Comparison of ENCODE assay signal across 11 mouse cellular contexts in genomic region chr10:96214946-96215345, GRCm38 (mm10).
DNase-seq lines count a peak whose midpoint lies in the region; ATAC-seq lines count a peak whose summit lies in the region.
"Had no signal": no experiment of that assay in that cellular context is flagged by ENCODE, and none has a peak within 500 bp of the region (broad histone marks: within the 10 kb centered on the region; RNA-seq: fewer than 3 reads in every experiment).

No protein-coding gene starts in this region.

- peak; percentile 88 for DNase-seq in heart, adult 11 months
- peak; percentile 90 to 94 for DNase-seq in cerebellum, postnatal 10 days
- peak; percentile 43 for DNase-seq in splenic B cell, adult 2 months (ENCODE audit: low read depth, low spot score)
- DNase-seq in right cerebral cortex, postnatal 36 days (ENCODE audit: low spot score in 2 of 2) = no peak
- no peak for DNase-seq in right cerebral cortex, postnatal 25 days
- DNase-seq in urinary bladder, postnatal 25 days (ENCODE audit: low spot score) = no peak
- DNase-seq: adrenal gland, postnatal 14 days; gastrocnemius, adult 2 months; lung, postnatal 36 days had no signal

- H3K27me3 ChIP-seq in heart, embryonic 11.5 days (ENCODE audit: control insufficient read depth, insufficient read depth, low read length) = no peaks in the 10 kb centered on the region
- H3K27me3 ChIP-seq in splenic B cell, adult 2 months (ENCODE audit: control insufficient read depth, insufficient read depth, low read length, poor library complexity, severe bottlenecking) = no peaks in the 10 kb centered on the region

- ATAC-seq in heart, embryonic 11.5 days (replicated peaks; ENCODE audit: insufficient number of reproducible peaks, low FRiP score, low TSS enrichment) = no peak
- ATAC-seq in CD4-positive, CD25-positive, alpha-beta regulatory T cell, adult 4 months = peak; percentile 85

- no peaks in the 10 kb centered on the region for H3K9me3 ChIP-seq in heart, embryonic 11.5 days (replicated peaks; ENCODE audit: control insufficient read depth, low read length)

- H3K36me3 ChIP-seq in heart, embryonic 11.5 days (ENCODE audit: control insufficient read depth, insufficient read depth, low read length) = no peaks in the 10 kb centered on the region
- no peaks in the 10 kb centered on the region for H3K36me3 ChIP-seq in splenic B cell, adult 2 months (ENCODE audit: control insufficient read depth, insufficient read depth, low read length, poor library complexity, severe bottlenecking)

- H3K4me2 ChIP-seq in heart, embryonic 11.5 days = no peak overlapping the region

- whole genome bisulfite sequencing in heart, embryonic 11.5 days (ENCODE audit: insufficient replicate concordance) = 90% methylated on average over 6 of the region's 6 CpGs

- no peak overlapping the region for H3K9ac ChIP-seq in heart, embryonic 11.5 days (ENCODE audit: low read depth, low read length)

- no peaks in the 10 kb centered on the region for H3K4me1 ChIP-seq in heart, embryonic 11.5 days (ENCODE audit: control insufficient read depth, insufficient read depth, low read length)

- H3K4me3 ChIP-seq in heart, embryonic 11.5 days (ENCODE audit: low read depth, low read length) = no peak overlapping the region
- H3K4me3 ChIP-seq: gastrocnemius, adult 2 months had no signal

- H3K27ac ChIP-seq in heart, embryonic 11.5 days (ENCODE audit: low read depth, low read length) = no peak overlapping the region

Comparison
In these comparisons a context has a peak if more than half of its experiments do, and no peak if none do; other contexts are left out.
1. DNase-seq: peak in heart, adult 11 months (single experiment), cerebellum, postnatal 10 days (2 of 2) and splenic B cell, adult 2 months (single experiment); none in right cerebral cortex, postnatal 36 days (0 of 2), right cerebral cortex, postnatal 25 days (single experiment) and urinary bladder, postnatal 25 days (single experiment).